Mouse (Mus musculus): ENCODE data around the gene Gfy. TPM values are rescaled to one million over a fixed set of nuclear protein-coding genes. Genes with fewer than 3 reads are reported as not detected.
A peak's percentile ranks its signal among the peaks of the same experiment; 100 is the strongest.
"Not testable (repeated sequence)": the region's sequence is repeated elsewhere in the genome, so short reads cannot be mapped to it uniquely, and the experiment has no call there.

The Gfy gene
- polyA plus RNA-seq, 1 experiment from 2014 or later, result not detected

- 3% methylated on average over 31 of the region's 31 CpGs for whole genome bisulfite sequencing
These were observed 3.0 kb downstream of the Gfy start for GRCm38 (mm10) chr7:45176356-45176755.

GRCm38 (mm10) chr7:45175929-45176328, 3.4 kb downstream of the Gfy start:
- TF ChIP-seq CTCF (IDR thresholded peaks at IDR 0.05; ENCODE audit: low read depth), result no peak
- ATAC-seq (ENCODE audit: insufficient read depth), result no peak
- no peak overlapping the region for H3K9ac ChIP-seq
- DNase-seq, result no peak
- no peaks in the 10 kb centered on the region for H3K9me3 ChIP-seq (ENCODE audit: low read depth, low read length)
- peak overlapping the region; percentile 33 for H3K4me2 ChIP-seq
- WGBS, result 1% methylated on average over 23 of the region's 23 CpGs
- H3K4me1 ChIP-seq (ENCODE audit: insufficient read depth), result no peaks in the 10 kb centered on the region
- H3K27me3 ChIP-seq (ENCODE audit: insufficient read depth, low read length), result peaks cover 71% of the 10 kb centered on the region
- H3K36me3 ChIP-seq (ENCODE audit: insufficient read depth), result no peaks in the 10 kb centered on the region
- H3K27ac ChIP-seq (ENCODE audit: low read depth), result no peak overlapping the region
- peak overlapping the region; percentile 17; the same call in 1 of the 2 replicates for H3K4me3 ChIP-seq (ENCODE audit: low read depth, low read length)

More at GRCm38 (mm10) chr7:45176356-45176755, 3.0 kb downstream of the Gfy start:
- ATAC-seq (ENCODE audit: insufficient read depth), result no peak
- H3K9ac ChIP-seq, result no peak overlapping the region
- no peak overlapping the region for H3K27ac ChIP-seq (ENCODE audit: low read depth)
- H3K27me3 ChIP-seq (ENCODE audit: insufficient read depth, low read length), result peaks cover 76% of the 10 kb centered on the region
- TF ChIP-seq CTCF (IDR thresholded peaks at IDR 0.05; ENCODE audit: low read depth), result no peak
- H3K36me3 ChIP-seq (ENCODE audit: insufficient read depth), result no peaks in the 10 kb centered on the region
- H3K4me1 ChIP-seq (ENCODE audit: insufficient read depth), result no peaks in the 10 kb centered on the region
- H3K4me3 ChIP-seq (ENCODE audit: low read depth, low read length), result peak overlapping the region; percentile 17; the same call in 1 of the 2 replicates
- H3K4me2 ChIP-seq, result peak overlapping the region; percentile 33
- DNase-seq, result no peak
- no peaks in the 10 kb centered on the region for H3K9me3 ChIP-seq (ENCODE audit: low read depth, low read length)

GRCm38 (mm10) chr7:45175398-45175797, 4.0 kb downstream of the Gfy start:
- DNase-seq (no peak), ATAC-seq (ENCODE audit: insufficient read depth) (no peak)
- WGBS, result 5% methylated on average over 13 of the region's 13 CpGs
- H3K4me1 ChIP-seq (ENCODE audit: insufficient read depth), result no peaks in the 10 kb centered on the region
- H3K4me2 ChIP-seq, result no peak overlapping the region
- TF ChIP-seq CTCF (IDR thresholded peaks at IDR 0.05; ENCODE audit: low read depth), result no peak
- 0 out of 2 replicates have a peak, but pooled peaks cover under 1% of the 10 kb centered on the region for H3K9me3 ChIP-seq (ENCODE audit: low read depth, low read length)
- no peak overlapping the region for H3K4me3 ChIP-seq (ENCODE audit: low read depth, low read length)
- no peaks in the 10 kb centered on the region for H3K36me3 ChIP-seq (ENCODE audit: insufficient read depth)
- peaks cover 66% of the 10 kb centered on the region for H3K27me3 ChIP-seq (ENCODE audit: insufficient read depth, low read length)
- H3K9ac ChIP-seq, result no peak overlapping the region
- H3K27ac ChIP-seq (ENCODE audit: low read depth), result no peak overlapping the region

- Histone ChIP-seq H3K4me1 (ENCODE audit: insufficient read depth) (no peaks in the 10 kb centered on the region), H3K4me3 (ENCODE audit: low read depth, low read length) (peak overlapping the region; percentile 13; the same call in 1 of the 2 replicates), H3K9me3 (ENCODE audit: low read depth, low read length) (peaks cover 7% of the 10 kb centered on the region; the same call in 1 of the 2 replicates), H3K4me2 (peak overlapping the region; percentile 26; the same call in 1 of the 2 replicates), H3K27me3 (ENCODE audit: insufficient read depth, low read length) (peaks cover 65% of the 10 kb centered on the region), H3K27ac (ENCODE audit: low read depth) (no peak overlapping the region), H3K36me3 (ENCODE audit: insufficient read depth) (no peaks in the 10 kb centered on the region), H3K9ac (no peak overlapping the region)
- ATAC-seq (ENCODE audit: insufficient read depth), result no peak
- no peak for DNase-seq
- no peak for TF ChIP-seq CTCF (IDR thresholded peaks at IDR 0.05; ENCODE audit: low read depth)
- 4% methylated on average over 29 of the region's 29 CpGs for WGBS
These were observed 4.6 kb downstream of the Gfy start for GRCm38 (mm10) chr7:45174567-45175280.

- not testable (repeated sequence) for H3K27ac ChIP-seq (ENCODE audit: low read depth); DNase-seq
- WGBS, result 75% methylated on average over 1 of the region's 1 CpGs
These were observed 5.6 kb downstream of the Gfy start for GRCm38 (mm10) chr7:45173772-45174171.

GRCm38 (mm10) chr7:45172974-45173373, 6.4 kb downstream of the Gfy start:
- no peak overlapping the region for H3K9ac ChIP-seq
- WGBS, result 54% methylated on average over 7 of the region's 7 CpGs
- H3K4me1 ChIP-seq (ENCODE audit: insufficient read depth), result no peaks in the 10 kb centered on the region
- H3K9me3 ChIP-seq (ENCODE audit: low read depth, low read length), result peaks cover 17% of the 10 kb centered on the region
- DNase-seq, result no peak
- no peak overlapping the region for H3K4me2 ChIP-seq
- no peak for ATAC-seq (ENCODE audit: insufficient read depth)
- no peak overlapping the region for H3K27ac ChIP-seq (ENCODE audit: low read depth)
- H3K36me3 ChIP-seq (ENCODE audit: insufficient read depth), result no peaks in the 10 kb centered on the region
- no peak overlapping the region for H3K4me3 ChIP-seq (ENCODE audit: low read depth, low read length)
- peaks cover 65% of the 10 kb centered on the region for H3K27me3 ChIP-seq (ENCODE audit: insufficient read depth, low read length)
- peak; percentile 46 for TF ChIP-seq CTCF (IDR thresholded peaks at IDR 0.05; ENCODE audit: low read depth)

More at GRCm38 (mm10) chr7:45173772-45174171, 5.6 kb downstream of the Gfy start:
- H3K4me1 ChIP-seq (ENCODE audit: insufficient read depth); H3K36me3 ChIP-seq (ENCODE audit: insufficient read depth); H3K9ac ChIP-seq; ATAC-seq (ENCODE audit: insufficient read depth); H3K4me2 ChIP-seq; H3K4me3 ChIP-seq (ENCODE audit: low read depth, low read length): not testable (repeated sequence)
- Histone ChIP-seq H3K9me3 (ENCODE audit: low read depth, low read length) (peaks cover 17% of the 10 kb centered on the region), H3K27me3 (ENCODE audit: insufficient read depth, low read length) (peaks cover 65% of the 10 kb centered on the region)
- TF ChIP-seq CTCF (IDR thresholded peaks at IDR 0.05; ENCODE audit: low read depth), result peak; percentile 55

- H3K4me3 ChIP-seq (ENCODE audit: low read depth, low read length), result no peak overlapping the region
- peaks cover 65% of the 10 kb centered on the region for H3K27me3 ChIP-seq (ENCODE audit: insufficient read depth, low read length)
- WGBS, result 85% methylated on average over 3 of the region's 3 CpGs
- DNase-seq (no peak), ATAC-seq (ENCODE audit: insufficient read depth) (no peak)
- H3K4me2 ChIP-seq, result no peak overlapping the region
- no peak overlapping the region for H3K9ac ChIP-seq
- H3K4me1 ChIP-seq (ENCODE audit: insufficient read depth), result no peaks in the 10 kb centered on the region
- H3K9me3 ChIP-seq (ENCODE audit: low read depth, low read length), result peaks cover 17% of the 10 kb centered on the region
- no peaks in the 10 kb centered on the region for H3K36me3 ChIP-seq (ENCODE audit: insufficient read depth)
- H3K27ac ChIP-seq (ENCODE audit: low read depth), result no peak overlapping the region
- TF ChIP-seq CTCF (IDR thresholded peaks at IDR 0.05; ENCODE audit: low read depth), result no peak
These were observed 9.9 kb downstream of the Gfy start for GRCm38 (mm10) chr7:45169495-45169894.
